Mouse (Mus musculus) thymus, adult 2 months (tissue): ENCODE results near the gene Kif1b. TPM values are rescaled to one million over a fixed set of nuclear protein-coding genes. Genes with fewer than 3 reads are reported as not detected.
A peak's percentile ranks its signal among the peaks of the same experiment; 100 is the strongest.
"Not testable (repeated sequence)": the region's sequence is repeated elsewhere in the genome, so short reads cannot be mapped to it uniquely, and the experiment has no call there.

ENCODE experiments used
- DNase-seq: peaks from one replicate; pipeline ENCODE4 v3.0.0; 2021
- H3K27ac ChIP-seq: fragments of 200-500 bp; 2 replicates; pipeline ENCODE4 v1.5.1; 2012; ENCODE audit warnings: low read length, control low read depth; ENCODE audit not compliant: control insufficient read depth, insufficient read depth
- H3K27me3 ChIP-seq: fragments of 200-500 bp; 2 replicates; pipeline ENCODE4 v1.6.1; 2012; ENCODE audit warnings: mild to moderate bottlenecking, low read length, moderate library complexity, mixed read lengths; ENCODE audit not compliant: control insufficient read depth, insufficient read depth
- H3K36me3 ChIP-seq: fragments of 200-500 bp; 2 replicates; pipeline ENCODE4 v1.6.1; 2012; ENCODE audit warnings: mild to moderate bottlenecking, low read length, moderate library complexity; ENCODE audit not compliant: control insufficient read depth, insufficient read depth
- H3K4me1 ChIP-seq: fragments of 200-500 bp; replicated peaks from 2 replicates; pipeline ENCODE4 v1.6.1; 2012; ENCODE audit warnings: low read length; ENCODE audit not compliant: control insufficient read depth, insufficient read depth
- H3K4me3 ChIP-seq: fragments of 200-500 bp; 2 replicates; pipeline ENCODE4 v1.5.1; 2012; ENCODE audit warnings: mild to moderate bottlenecking, low read length, control low read depth, moderate library complexity; ENCODE audit not compliant: control insufficient read depth, insufficient read depth
- CTCF ChIP-seq: fragments of 200-500 bp; IDR thresholded peaks from 2 replicates; pipeline ENCODE4 v1.5.1; 2012; ENCODE audit warnings: mild to moderate bottlenecking, control low read depth, low read length, moderate library complexity, borderline replicate concordance; ENCODE audit not compliant: control insufficient read depth, poor library complexity, insufficient read depth; ENCODE audit errors: extremely low read depth
- POLR2A ChIP-seq: fragments of 200-500 bp; IDR thresholded peaks from 2 replicates; pipeline ENCODE4 v1.6.1; 2012; ENCODE audit warnings: mild to moderate bottlenecking, low read length, control low read depth, moderate library complexity; ENCODE audit not compliant: control insufficient read depth, poor library complexity, insufficient read depth; ENCODE audit errors: extremely low read depth
- WGBS: fragments of 180-500 bp; shearing (Covaris S2); methylation state at CpG from one replicate; pipeline ENCODE4 v1.1.7; 2018; 5-methylcytosine and 5-hydroxymethylcytosine counted together
- polyA plus RNA-seq: library from polyadenylated mRNA; depleted of rRNA; stranded (reverse); fragments of >200 nt; gene quantifications from 2 replicates; pipeline ENCODE4 v1.2.3, GENCODE M21; 2012

The Kif1b gene
- polyA plus RNA-seq, 1 experiment = 23.9 TPM

DNA sequence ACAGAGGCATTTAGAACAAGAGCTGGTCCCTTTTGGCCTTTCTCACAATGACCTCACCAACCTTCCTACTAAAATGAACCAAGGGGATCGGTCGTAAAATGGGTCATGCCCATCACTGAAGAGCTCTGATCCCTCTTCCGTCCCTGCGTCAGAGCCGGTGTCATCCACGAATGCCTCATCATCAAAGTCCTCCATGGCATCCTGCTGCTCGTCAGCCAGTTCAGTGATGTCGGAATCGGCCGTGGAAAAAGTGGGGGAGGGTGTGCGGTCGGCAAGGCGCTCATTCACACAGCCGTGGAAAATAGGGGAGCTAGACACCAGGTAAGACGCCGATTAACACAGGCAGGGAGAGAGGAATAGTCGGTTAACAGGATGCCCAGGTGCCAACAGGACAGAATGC, 87.0 kb downstream of the Kif1b start:
- H3K4me3 ChIP-seq = no peak overlapping the region
- H3K27me3 ChIP-seq = no peaks in the 10 kb centered on the region
- H3K4me1 ChIP-seq = 0 out of 2 replicates have a peak, but pooled peaks cover 3% of the 10 kb centered on the region
- no peaks in the 10 kb centered on the region for H3K36me3 ChIP-seq
- DNase-seq = no peak
- no peak overlapping the region for H3K27ac ChIP-seq
- no peak for TF ChIP-seq POLR2A
- TF ChIP-seq CTCF = no peak
- WGBS = 96% methylated on average over 17 of the region's 17 CpGs

DNA sequence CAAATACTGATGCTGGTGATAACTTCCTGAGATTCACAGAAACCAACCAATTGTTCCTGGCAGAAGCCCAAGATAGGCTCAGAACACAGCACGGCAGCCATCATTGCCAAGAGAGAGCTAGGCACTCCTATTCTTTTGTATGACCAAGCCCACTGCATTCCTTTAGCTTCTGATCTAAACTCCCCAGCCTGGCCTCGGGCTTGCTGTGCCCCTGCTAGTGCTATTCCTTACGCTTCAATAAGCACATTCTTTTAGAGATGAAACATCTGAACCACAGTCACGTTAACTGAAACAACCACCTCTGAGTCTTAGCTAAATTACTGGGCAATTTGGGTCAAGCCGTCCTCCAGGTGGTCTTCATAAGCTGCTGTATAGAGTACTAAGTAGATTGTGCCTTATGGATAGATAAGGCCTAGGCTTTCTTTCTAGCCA, 87.4 kb downstream of the Kif1b start:
- 0 out of 2 replicates have a peak, but pooled peaks cover 3% of the 10 kb centered on the region for H3K4me1 ChIP-seq
- no peak overlapping the region for H3K4me3 ChIP-seq
- TF ChIP-seq POLR2A = no peak
- no peak for TF ChIP-seq CTCF
- H3K36me3 ChIP-seq = no peaks in the 10 kb centered on the region
- no peak for DNase-seq
- no peak overlapping the region for H3K27ac ChIP-seq
- no peaks in the 10 kb centered on the region for H3K27me3 ChIP-seq
- 91% methylated on average over 5 of the region's 5 CpGs for WGBS

DNA sequence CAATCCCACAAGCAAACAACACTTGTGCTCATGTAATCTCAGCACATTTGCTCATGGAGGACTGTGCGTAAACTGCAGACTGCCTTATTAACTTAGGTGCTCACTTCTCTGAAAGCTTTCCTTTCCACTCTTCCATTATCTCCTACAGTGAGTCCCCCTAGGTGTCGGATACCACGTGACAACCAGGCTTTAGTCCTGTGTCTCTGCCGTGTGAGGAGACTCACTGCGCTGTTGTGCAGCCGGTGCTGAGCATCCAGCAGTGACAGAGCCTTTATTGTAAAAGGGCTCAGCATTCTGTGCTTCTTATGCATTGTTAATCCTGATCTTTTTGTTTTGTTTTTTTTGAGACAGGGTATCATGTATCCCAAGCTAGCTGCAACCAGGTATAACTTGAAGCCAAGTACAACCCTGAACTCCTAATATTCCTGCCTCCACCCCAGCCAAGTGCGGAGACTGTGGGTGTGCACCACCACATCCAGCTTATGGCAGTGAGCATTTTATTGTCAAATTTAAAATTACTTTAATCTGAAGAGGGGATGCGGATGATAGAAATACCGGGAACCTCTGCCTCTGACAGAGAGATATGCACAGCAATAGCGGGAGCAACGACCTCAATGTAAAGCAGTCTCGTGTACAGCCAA, 88.0 kb downstream of the Kif1b start:
- no peak for TF ChIP-seq POLR2A
- TF ChIP-seq CTCF = no peak
- no peaks in the 10 kb centered on the region for H3K36me3 ChIP-seq
- WGBS = 93% methylated on average over 12 of the region's 12 CpGs

DNA sequence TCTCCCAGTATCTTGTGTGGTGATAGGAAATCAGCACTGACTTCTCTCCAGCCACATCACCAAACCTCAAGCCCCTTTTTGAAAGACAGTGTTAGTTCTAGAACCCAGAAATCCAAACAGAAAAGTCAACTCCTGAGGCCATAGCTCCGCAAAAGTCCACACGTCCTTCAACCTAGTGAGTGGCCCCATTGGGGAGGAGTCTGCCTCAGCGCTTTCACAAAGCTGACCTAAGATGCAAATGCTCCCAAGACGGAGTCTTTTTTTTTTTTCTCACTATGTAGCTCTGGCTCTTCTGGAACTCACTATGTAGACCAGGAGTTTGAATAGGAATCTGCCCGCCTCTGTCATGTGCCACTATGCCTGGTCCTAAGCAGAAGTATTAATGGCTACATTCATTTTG, 89.0 kb downstream of the Kif1b start:
- DNase-seq = no peak
- no peaks in the 10 kb centered on the region for H3K27me3 ChIP-seq
- H3K36me3 ChIP-seq = no peaks in the 10 kb centered on the region
- WGBS = 96% methylated on average over 5 of the region's 5 CpGs
- H3K27ac ChIP-seq = no peak overlapping the region
- 0 out of 2 replicates have a peak, but pooled peaks cover 3% of the 10 kb centered on the region for H3K4me1 ChIP-seq
- no peak overlapping the region for H3K4me3 ChIP-seq
- no peak for TF ChIP-seq POLR2A
- no peak for TF ChIP-seq CTCF

More for the DNA sequence above, 88.0 kb downstream of the Kif1b start:
- H3K27me3 ChIP-seq = no peaks in the 10 kb centered on the region
- H3K4me3 ChIP-seq = no peak overlapping the region
- DNase-seq = no peak
- 0 out of 2 replicates have a peak, but pooled peaks cover 3% of the 10 kb centered on the region for H3K4me1 ChIP-seq
- H3K27ac ChIP-seq = no peak overlapping the region

DNA sequence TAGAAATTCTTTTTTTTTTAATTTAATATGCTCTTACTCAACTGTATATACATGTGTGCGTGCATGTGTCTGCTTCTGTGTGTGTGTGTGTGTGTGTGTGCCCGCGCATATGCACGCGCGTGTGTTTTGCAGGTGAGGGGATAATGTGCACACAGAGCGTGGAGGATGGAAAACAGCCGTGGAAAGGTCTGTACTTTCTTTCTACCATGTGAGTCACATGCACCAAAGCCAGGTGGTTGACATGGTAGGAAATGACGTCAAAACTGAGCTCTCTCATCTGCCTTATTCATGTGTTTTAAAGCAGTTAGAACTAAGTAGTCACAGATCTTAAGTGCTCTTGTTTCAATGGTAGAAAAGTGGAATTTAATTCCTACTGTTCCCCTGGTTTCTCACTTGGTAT, 91.5 kb downstream of the Kif1b start:
- TF ChIP-seq CTCF = no peak
- TF ChIP-seq POLR2A = no peak

DNA sequence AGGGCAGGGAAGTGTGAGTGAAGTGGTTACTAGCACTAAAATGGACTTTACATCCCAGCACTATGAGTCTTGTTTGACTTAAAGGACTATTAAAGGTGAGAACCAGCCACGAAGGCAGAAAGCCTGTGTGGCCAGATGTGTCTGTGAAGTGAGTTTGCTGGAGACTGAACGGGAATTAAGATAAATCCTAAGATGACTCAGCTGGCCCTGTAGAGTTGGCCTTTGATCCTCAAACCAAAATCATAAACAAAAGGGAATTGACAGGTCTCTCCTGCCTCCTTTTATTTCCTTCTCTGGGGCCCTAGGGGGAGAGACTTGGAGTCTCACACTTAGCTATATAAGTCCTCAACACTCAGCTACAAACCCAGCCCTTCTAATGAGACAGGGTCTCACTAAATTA, 92.1 kb downstream of the Kif1b start:
- H3K36me3 ChIP-seq = 0 out of 2 replicates have a peak, but pooled peaks cover 5% of the 10 kb centered on the region
- DNase-seq = no peak
- no peak overlapping the region for H3K4me3 ChIP-seq
- 86% methylated on average over 2 of the region's 2 CpGs for WGBS
- H3K4me1 ChIP-seq = 0 out of 2 replicates have a peak, but pooled peaks cover 3% of the 10 kb centered on the region
- TF ChIP-seq POLR2A = no peak
- no peak for TF ChIP-seq CTCF
- no peaks in the 10 kb centered on the region for H3K27me3 ChIP-seq
- H3K27ac ChIP-seq = no peak overlapping the region

More for the DNA sequence above, 91.5 kb downstream of the Kif1b start:
- 0 out of 2 replicates have a peak, but pooled peaks cover 5% of the 10 kb centered on the region for H3K36me3 ChIP-seq
- no peaks in the 10 kb centered on the region for H3K27me3 ChIP-seq
- 85% methylated on average over 9 of the region's 9 CpGs for WGBS
- DNase-seq = peak; percentile 7
- 0 out of 2 replicates have a peak, but pooled peaks cover 3% of the 10 kb centered on the region for H3K4me1 ChIP-seq
- H3K4me3 ChIP-seq = no peak overlapping the region
- no peak overlapping the region for H3K27ac ChIP-seq

DNA sequence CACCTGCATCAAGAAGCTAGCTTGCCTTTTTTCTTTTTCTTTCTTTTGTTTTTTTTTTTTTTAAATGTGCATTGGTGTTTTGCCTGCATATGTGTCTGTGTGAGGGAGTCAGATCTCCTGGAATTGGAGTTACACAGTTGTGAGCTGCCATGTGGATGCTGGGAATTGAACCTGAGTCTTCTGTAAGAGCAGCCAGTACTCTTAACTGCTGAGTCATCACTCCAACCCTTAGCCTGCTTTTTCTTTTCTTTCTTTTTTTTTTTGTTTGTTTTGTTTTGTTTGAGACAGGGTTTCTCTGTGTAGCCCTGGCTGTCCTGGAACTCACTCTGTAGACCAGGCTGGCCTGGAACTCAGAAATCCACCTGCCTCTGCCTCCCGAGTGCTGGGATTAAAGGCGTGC, 93.0 kb downstream of the Kif1b start:
- not testable (repeated sequence) for H3K27ac ChIP-seq, H3K4me1 ChIP-seq, H3K27me3 ChIP-seq, DNase-seq, H3K4me3 ChIP-seq, H3K36me3 ChIP-seq
- WGBS = 100% methylated on average over 2 of the region's 2 CpGs
